Mouse (Mus musculus) hindbrain, embryonic 13.5 days (tissue): ENCODE data around the gene Dnase1l1. TPM values are rescaled to one million over a fixed set of nuclear protein-coding genes. Genes with fewer than 3 reads are reported as not detected.

ENCODE experiments used
- ATAC-seq: fragments of 200-750 bp; cut with Nextera tagmentation; 2 replicates; pipeline ENCODE4 v1.8.0; 2017; ENCODE audit warnings: moderate TSS enrichment; ENCODE audit not compliant: low FRiP score
- H3K27ac ChIP-seq: fragments of 300-500 bp; sonication (generic); 2 replicates; pipeline ENCODE4 v1.5.1; 2015; ENCODE audit warnings: inconsistent platforms, mild to moderate bottlenecking, moderate library complexity
- H3K27me3 ChIP-seq: fragments of 300-500 bp; sonication (generic); 2 replicates; pipeline ENCODE4 v1.6.1; 2015; ENCODE audit warnings: mild to moderate bottlenecking, inconsistent platforms
- H3K36me3 ChIP-seq: fragments of 300-500 bp; sonication (generic); 2 replicates; pipeline ENCODE4 v1.6.1; 2015; ENCODE audit warnings: mild to moderate bottlenecking, inconsistent platforms
- H3K4me1 ChIP-seq: fragments of 300-500 bp; sonication (generic); replicated peaks from 2 replicates; pipeline ENCODE4 v1.6.1; 2015; ENCODE audit warnings: inconsistent platforms
- H3K4me2 ChIP-seq: fragments of 300-500 bp; sonication (generic); 2 replicates; pipeline ENCODE4 v1.6.1; 2015; ENCODE audit warnings: inconsistent platforms, mild to moderate bottlenecking, moderate library complexity
- H3K4me3 ChIP-seq: fragments of 300-500 bp; sonication (generic); 2 replicates; pipeline ENCODE4 v1.5.1; 2015; ENCODE audit warnings: mild to moderate bottlenecking, inconsistent platforms
- H3K9ac ChIP-seq: fragments of 300-500 bp; sonication (generic); 2 replicates; pipeline ENCODE4 v1.6.1; 2015; ENCODE audit warnings: mild to moderate bottlenecking, inconsistent platforms
- H3K9me3 ChIP-seq: fragments of 300-500 bp; sonication (generic); 2 replicates; pipeline ENCODE4 v1.6.1; 2016; ENCODE audit warnings: inconsistent platforms
- WGBS: fragments of 180-500 bp; shearing (Covaris S2); methylation state at CpG from one replicate; pipeline ENCODE4 v1.1.7; 2015; 5-methylcytosine and 5-hydroxymethylcytosine counted together
- polyA plus RNA-seq: library from polyadenylated mRNA; unstranded; fragments of >200 nt; fragmentation: Nextera tagmentation; extraction: Ambion mirVana; gene quantifications from 2 replicates; pipeline ENCODE4 v1.2.1, GENCODE M21; 2015

Dnase1l1 gene
- 3.6 and 5.2 TPM in 2 replicates for polyA plus RNA-seq

DNA sequence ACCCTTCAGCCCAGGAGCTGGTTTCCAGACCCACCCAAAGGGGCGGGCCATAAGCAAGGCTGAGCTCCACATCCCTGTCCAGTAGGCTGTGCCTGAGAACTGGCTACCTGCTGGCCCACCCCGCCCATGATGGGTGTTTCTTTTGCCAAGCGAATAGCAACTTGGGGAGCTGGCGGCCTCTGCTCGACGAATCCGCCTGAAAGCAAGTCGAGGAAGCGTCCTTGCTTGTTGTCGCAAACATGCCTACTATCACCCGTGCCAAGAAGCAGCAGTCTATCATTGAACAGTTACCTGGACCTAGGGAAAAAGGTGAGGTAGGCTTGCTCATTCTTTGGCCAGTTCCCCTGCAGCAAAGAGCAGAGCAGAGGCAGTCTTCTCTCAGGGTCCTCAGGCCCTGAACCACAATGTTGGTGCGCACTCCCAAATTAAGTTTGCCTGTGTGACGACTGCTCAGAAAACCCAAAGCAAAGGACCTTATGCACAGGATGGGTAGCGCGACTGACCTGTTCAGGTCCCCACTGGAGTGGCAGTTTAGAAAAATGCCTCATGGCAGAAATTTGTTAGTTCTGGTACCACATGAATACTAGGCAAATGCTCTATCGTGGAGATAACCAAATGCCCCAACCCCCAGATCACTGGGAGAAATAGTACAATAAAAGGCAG is at the start of gene Dnase1l1, which contains the start of gene Taz:
Dnase1l1 (minus strand) TSS at position 606 of the 663 bp plus-strand sequence.
Taz (plus strand) TSS at position 181 of the 663 bp plus-strand sequence.
- peaks cover 20% of the 10 kb centered on the region for H3K4me1 ChIP-seq
- 17% methylated on average over 16 of the region's 16 CpGs for WGBS
- H3K36me3 ChIP-seq = no peaks in the 10 kb centered on the region
- peak within 1 kb of the TSS; percentile 53 for H3K4me3 ChIP-seq
- H3K27me3 ChIP-seq = no peaks in the 10 kb centered on the region
- H3K9ac ChIP-seq = peak within 1 kb of the TSS; percentile 86
- peak within 1 kb of the TSS; percentile 66 for H3K4me2 ChIP-seq
- peak within 1 kb of the TSS; percentile 87 for H3K27ac ChIP-seq
- ATAC-seq = peak; percentile 68
- no peaks in the 10 kb centered on the region for H3K9me3 ChIP-seq

GRCm38 (mm10) chrX:74330166-74330930 is 48.2 kb upstream of the Dnase1l1 start:
- H3K4me1 ChIP-seq = peaks cover 50% of the 10 kb centered on the region
- ATAC-seq = no peak
- H3K36me3 ChIP-seq = peaks cover 34% of the 10 kb centered on the region
- peak overlapping the region; percentile 73 for H3K4me2 ChIP-seq
- H3K4me3 ChIP-seq = peak overlapping the region; percentile 58
- H3K27ac ChIP-seq = peak overlapping the region; percentile 88
- H3K9me3 ChIP-seq = no peaks in the 10 kb centered on the region
- WGBS = 26% methylated on average over 1 of the region's 2 CpGs
- peak overlapping the region; percentile 80 for H3K9ac ChIP-seq
- no peaks in the 10 kb centered on the region for H3K27me3 ChIP-seq

- H3K36me3 ChIP-seq = peaks cover 24% of the 10 kb centered on the region
- H3K4me3 ChIP-seq = peak overlapping the region; percentile 58
- peak overlapping the region; percentile 73 for H3K4me2 ChIP-seq
- peaks cover 45% of the 10 kb centered on the region for H3K4me1 ChIP-seq
- 14% methylated on average over 10 of the region's 10 CpGs for WGBS
- no peaks in the 10 kb centered on the region for H3K27me3 ChIP-seq
- ATAC-seq = peak; percentile 52
- no peaks in the 10 kb centered on the region for H3K9me3 ChIP-seq
- H3K27ac ChIP-seq = peak overlapping the region; percentile 88
- H3K9ac ChIP-seq = peak overlapping the region; percentile 80
Observed at GRCm38 (mm10) chrX:74329215-74329671, 47.1 kb upstream of the Dnase1l1 start.

DNA sequence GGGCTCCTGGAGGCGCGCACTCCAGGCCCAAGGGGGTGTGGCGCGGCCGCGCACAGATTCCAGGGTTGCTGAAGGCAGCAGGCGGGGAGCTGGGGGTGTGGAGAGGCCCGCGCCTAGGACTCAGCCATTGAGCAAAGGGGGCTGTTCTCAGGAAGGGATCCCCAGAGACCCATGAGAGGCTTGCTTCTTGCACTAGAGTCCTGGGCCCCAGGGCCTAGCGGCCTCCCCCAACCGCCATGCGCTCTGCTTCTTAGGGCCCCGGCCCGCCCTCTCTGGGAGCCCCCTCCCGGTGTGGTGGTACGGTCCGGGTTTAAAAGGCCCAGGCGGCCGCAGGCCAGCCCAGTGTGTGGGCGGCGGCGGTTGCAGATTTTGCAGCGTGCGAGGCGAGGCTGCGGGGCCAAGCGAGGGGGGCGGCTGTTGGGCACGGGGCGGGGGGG is 46.6 kb upstream of the Dnase1l1 start, which contains the start of gene Plxna3:
Plxna3 (plus strand) TSS at position 342 of the 437 bp plus-strand sequence.
- Histone ChIP-seq H3K9ac (peak within 1 kb of the TSS; percentile 80), H3K36me3 (peaks cover 19% of the 10 kb centered on the region), H3K4me3 (peak within 1 kb of the TSS; percentile 58), H3K4me1 (peaks cover 40% of the 10 kb centered on the region), H3K27me3 (no peaks in the 10 kb centered on the region), H3K4me2 (peak within 1 kb of the TSS; percentile 73), H3K27ac (peak within 1 kb of the TSS; percentile 88), H3K9me3 (no peaks in the 10 kb centered on the region)
- ATAC-seq = peak; percentile 96
- WGBS = 27% methylated on average over 21 of the region's 30 CpGs

DNA sequence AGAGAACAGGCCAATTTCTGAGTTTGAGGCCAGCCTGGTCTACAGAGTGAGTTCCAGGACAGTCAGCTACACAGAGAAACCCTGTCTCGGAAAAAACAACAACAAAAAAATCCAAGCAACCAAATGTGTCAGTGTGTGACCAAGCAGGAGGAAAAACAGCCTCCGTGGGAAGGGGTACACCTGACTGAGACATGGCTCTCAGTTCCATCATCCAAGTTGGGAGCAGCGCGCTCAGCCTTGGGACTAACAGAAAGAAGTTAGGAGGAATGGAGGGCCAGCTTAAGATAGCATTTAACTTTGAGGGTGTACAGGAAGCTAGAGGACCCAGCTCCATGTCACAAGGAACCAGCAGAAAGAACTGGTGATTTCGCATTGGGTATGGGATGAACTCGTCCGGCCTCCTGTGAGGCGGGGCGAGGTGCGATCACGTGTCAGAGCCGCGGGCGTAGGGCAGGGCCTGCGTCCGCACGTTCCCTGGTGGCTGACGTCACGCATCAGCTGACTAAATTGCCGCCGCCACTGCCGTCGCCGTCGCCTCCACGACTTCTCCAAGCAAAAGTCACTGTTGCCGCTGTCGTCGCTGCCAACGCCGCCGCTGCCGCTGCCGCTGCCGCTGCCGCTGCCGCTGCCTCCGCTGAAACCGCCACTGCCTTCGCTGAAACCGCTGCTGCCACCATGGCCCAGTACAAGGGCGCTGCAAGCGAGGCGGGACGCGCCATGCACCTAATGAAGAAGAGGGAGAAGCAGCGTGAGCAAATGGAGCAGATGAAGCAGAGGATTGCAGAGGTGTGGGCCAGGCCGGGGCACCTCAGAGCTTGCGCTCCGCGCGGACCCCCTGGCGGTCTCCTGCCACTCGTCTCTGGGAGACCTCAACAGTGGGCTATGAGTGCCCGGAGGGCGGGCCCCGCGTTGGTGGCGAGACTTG is 30.7 kb upstream of the Dnase1l1 start, which contains the start of gene Fam50a:
Fam50a (plus strand) TSS at position 494 of the 925 bp plus-strand sequence.
- Histone ChIP-seq H3K4me2 (peak within 1 kb of the TSS; percentile 66), H3K4me1 (peaks cover 35% of the 10 kb centered on the region), H3K27me3 (no peaks in the 10 kb centered on the region), H3K36me3 (peaks cover 28% of the 10 kb centered on the region), H3K9ac (peak within 1 kb of the TSS; percentile 78), H3K27ac (peak within 1 kb of the TSS; percentile 92), H3K9me3 (no peaks in the 10 kb centered on the region), H3K4me3 (peak within 1 kb of the TSS; percentile 57)
- 19% methylated on average over 59 of the region's 59 CpGs for WGBS
- ATAC-seq = peak; percentile 96

GRCm38 (mm10) chrX:74304867-74305700 is 22.9 kb upstream of the Dnase1l1 start, which contains the start of gene Gdi1:
Gene Gdi1, plus strand, starts transcription at chrX:74304998.
- H3K36me3 ChIP-seq = peaks cover 68% of the 10 kb centered on the region
- WGBS = 8% methylated on average over 41 of the region's 41 CpGs

GRCm38 (mm10) chrX:74299721-74300120 is 17.6 kb upstream of the Dnase1l1 start:
- H3K9me3 ChIP-seq = no peaks in the 10 kb centered on the region

More at GRCm38 (mm10) chrX:74304867-74305700, 22.9 kb upstream of the Dnase1l1 start, which contains the start of gene Gdi1:
- peak within 1 kb of the TSS; percentile 71 for H3K4me2 ChIP-seq
- H3K27me3 ChIP-seq = no peaks in the 10 kb centered on the region
- peak; percentile 84 for ATAC-seq
- peaks cover 42% of the 10 kb centered on the region for H3K4me1 ChIP-seq
- peak within 1 kb of the TSS; percentile 96 for H3K27ac ChIP-seq
- H3K4me3 ChIP-seq = peak within 1 kb of the TSS; percentile 60
- H3K9me3 ChIP-seq = no peaks in the 10 kb centered on the region
- H3K9ac ChIP-seq = peak within 1 kb of the TSS; percentile 84

GRCm38 (mm10) chrX:74298348-74298747 is 16.2 kb upstream of the Dnase1l1 start:
- 79% methylated on average over 1 of the region's 1 CpGs for WGBS
- Histone ChIP-seq H3K27ac (no peak overlapping the region), H3K9me3 (no peaks in the 10 kb centered on the region), H3K36me3 (peaks cover 39% of the 10 kb centered on the region), H3K4me2 (peak overlapping the region; percentile 27; the same call in 1 of the 2 replicates), H3K9ac (no peak overlapping the region), H3K4me1 (peaks cover 12% of the 10 kb centered on the region; the same call in 1 of the 2 replicates), H3K27me3 (no peaks in the 10 kb centered on the region), H3K4me3 (no peak overlapping the region)
- no peak for ATAC-seq

More at GRCm38 (mm10) chrX:74299721-74300120, 17.6 kb upstream of the Dnase1l1 start:
- no peak overlapping the region for H3K9ac ChIP-seq
- H3K36me3 ChIP-seq = peaks cover 45% of the 10 kb centered on the region
- H3K4me3 ChIP-seq = no peak overlapping the region
- 85% methylated on average over 3 of the region's 3 CpGs for WGBS
- ATAC-seq = no peak
- H3K4me1 ChIP-seq = peaks cover 19% of the 10 kb centered on the region; the same call in 1 of the 2 replicates
- no peak overlapping the region for H3K4me2 ChIP-seq
- H3K27me3 ChIP-seq = no peaks in the 10 kb centered on the region
- H3K27ac ChIP-seq = no peak overlapping the region

- Histone ChIP-seq H3K9me3 (no peaks in the 10 kb centered on the region), H3K36me3 (peaks cover 23% of the 10 kb centered on the region), H3K27ac (peak within 1 kb of the TSS; percentile 83), H3K9ac (peak within 1 kb of the TSS; percentile 87), H3K27me3 (no peaks in the 10 kb centered on the region), H3K4me3 (peak within 1 kb of the TSS; percentile 67), H3K4me1 (peaks cover 12% of the 10 kb centered on the region; the same call in 1 of the 2 replicates), H3K4me2 (peak within 1 kb of the TSS; percentile 68)
- 18% methylated on average over 37 of the region's 37 CpGs for WGBS
- ATAC-seq = peak; percentile 99
Observed at GRCm38 (mm10) chrX:74296538-74297448, 14.7 kb upstream of the Dnase1l1 start, which contains the start of gene Atp6ap1. Gene Atp6ap1, plus strand, starts transcription at chrX:74297097.

DNA sequence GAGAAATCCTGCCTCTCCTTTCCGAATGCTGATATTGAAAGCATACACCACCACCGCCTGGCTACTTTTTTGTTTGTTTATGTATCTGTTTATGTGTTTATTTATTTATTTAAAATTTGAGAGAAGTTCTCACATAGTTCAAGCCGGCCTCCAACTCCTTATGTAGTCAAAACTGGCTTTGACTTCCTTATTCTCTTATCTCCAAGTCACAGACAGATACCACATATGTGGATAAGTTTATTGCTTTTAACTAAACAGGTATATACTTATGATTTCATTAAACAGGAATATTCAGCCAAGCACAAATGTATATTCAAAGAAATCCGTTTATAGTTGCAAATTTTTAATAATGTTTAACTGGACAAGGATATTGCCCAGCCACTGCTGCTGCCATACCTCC is 11.3 kb upstream of the Dnase1l1 start:
- no peak overlapping the region for H3K27ac ChIP-seq

More for the DNA sequence above, 11.3 kb upstream of the Dnase1l1 start:
- H3K36me3 ChIP-seq = peaks cover 6% of the 10 kb centered on the region; the same call in 1 of the 2 replicates
- WGBS = 86% methylated on average over 4 of the region's 4 CpGs
- no peak for ATAC-seq
- no peak overlapping the region for H3K4me3 ChIP-seq
- no peak overlapping the region for H3K4me2 ChIP-seq
- no peak overlapping the region for H3K9ac ChIP-seq
- no peaks in the 10 kb centered on the region for H3K27me3 ChIP-seq
- H3K9me3 ChIP-seq = no peaks in the 10 kb centered on the region
- H3K4me1 ChIP-seq = peaks cover 5% of the 10 kb centered on the region; the same call in 1 of the 2 replicates
